Mouse (Mus musculus): ENCODE measurements around the gene Cdk2. TPM values are rescaled to one million over a fixed set of nuclear protein-coding genes. Genes with fewer than 3 reads are reported as not detected.

Gene Cdk2
- total RNA-seq, 2 experiments from 2014 or later = 2.0 to 2.4 TPM

DNA sequence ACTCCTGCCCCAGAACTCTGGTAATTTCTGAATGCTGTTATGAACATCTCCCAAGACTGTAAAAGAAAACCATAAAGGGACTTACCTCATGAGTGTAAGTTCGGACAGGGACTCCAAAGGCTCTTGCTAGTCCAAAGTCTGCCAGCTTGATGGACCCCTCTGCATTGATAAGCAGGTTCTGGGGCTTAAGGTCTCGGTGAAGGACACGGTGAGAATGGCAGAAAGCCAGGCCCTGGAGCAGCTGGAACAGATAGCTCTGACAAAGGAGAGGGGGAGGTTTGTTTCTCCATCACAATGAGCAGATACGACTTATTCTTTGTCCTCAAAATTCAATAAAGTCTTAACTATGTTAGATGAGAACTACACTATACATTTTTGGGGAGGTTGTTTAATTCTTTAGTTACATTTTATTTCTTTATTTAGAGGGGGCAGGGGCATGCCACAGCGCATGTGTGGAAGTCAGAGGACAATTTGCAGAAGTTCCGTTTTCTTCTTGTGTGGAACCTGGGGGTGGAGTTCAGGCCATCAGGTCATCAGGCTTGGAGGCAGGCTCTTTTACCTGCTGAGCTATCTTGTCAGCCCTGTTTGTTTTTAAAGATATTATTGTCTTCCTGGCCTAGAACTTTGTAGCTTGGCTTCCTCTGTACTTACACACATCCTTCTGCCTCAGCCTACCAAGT is 2.4 kb downstream of the Cdk2 start:
- DNase-seq = no peak

- DNase-seq = no peak
Measured at GRCm38 (mm10) chr10:128700712-128701111, 4.1 kb downstream of the Cdk2 start.

DNA sequence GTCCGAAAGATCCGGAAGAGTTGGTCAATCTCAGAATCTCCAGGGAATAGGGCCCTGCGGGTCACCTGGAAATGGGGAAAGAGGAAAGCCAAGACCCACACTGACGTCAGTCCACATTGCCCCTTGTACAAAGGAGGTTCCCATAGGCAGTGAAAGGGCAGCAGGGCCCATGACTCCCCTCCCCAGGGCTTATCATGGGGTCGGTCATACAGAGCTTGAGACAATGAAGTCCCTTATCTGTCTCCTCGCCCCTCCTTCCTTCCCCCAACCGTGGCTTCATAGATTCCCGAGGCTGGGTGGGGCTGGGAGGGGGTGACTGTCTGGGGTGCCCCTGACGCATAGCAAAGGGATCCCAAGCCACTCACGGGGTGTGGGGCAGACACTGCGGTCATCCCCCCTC is 5.2 kb downstream of the Cdk2 start:
- DNase-seq = no peak

GRCm38 (mm10) chr10:128699006-128699405 is 5.8 kb downstream of the Cdk2 start:
- DNase-seq = no peak

DNA sequence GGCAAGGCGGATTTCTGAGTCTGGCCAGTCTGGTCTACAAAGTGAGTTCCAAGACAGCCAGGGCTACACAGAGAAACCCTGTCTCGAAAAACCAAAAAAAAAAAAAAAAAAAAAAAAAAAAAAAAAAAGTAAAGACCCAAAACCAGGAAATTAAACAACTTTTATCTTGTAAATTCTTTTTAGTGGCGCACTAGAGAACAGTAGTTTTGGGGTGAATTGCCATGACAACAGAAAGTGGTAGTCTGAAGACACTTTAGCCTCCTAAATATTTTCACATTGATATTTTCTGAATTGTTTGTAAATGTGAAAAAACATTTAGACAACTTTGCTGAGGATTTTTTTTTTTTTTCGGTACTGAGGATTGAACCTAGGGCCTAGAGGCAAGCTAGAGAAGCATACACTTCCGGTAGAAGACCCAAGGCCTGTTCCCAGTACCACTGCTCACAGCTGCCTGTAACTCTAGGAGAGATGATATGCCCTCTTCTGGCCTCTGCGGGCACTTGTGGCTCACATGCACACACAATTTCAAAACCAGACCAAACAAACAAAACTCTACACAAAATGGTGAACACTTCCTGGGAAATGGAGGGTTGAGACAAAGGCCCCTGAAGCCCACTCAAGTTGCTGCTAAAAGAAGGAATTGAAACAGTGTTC is 7.6 kb downstream of the Cdk2 start:
- no peak for DNase-seq

GRCm38 (mm10) chr10:128695992-128696807 is 8.6 kb downstream of the Cdk2 start, which contains the start of gene Rab5b:
TSS of gene Rab5b (minus strand) at chr10:128696264.
- peak; percentile 98 to 99 for DNase-seq

DNA sequence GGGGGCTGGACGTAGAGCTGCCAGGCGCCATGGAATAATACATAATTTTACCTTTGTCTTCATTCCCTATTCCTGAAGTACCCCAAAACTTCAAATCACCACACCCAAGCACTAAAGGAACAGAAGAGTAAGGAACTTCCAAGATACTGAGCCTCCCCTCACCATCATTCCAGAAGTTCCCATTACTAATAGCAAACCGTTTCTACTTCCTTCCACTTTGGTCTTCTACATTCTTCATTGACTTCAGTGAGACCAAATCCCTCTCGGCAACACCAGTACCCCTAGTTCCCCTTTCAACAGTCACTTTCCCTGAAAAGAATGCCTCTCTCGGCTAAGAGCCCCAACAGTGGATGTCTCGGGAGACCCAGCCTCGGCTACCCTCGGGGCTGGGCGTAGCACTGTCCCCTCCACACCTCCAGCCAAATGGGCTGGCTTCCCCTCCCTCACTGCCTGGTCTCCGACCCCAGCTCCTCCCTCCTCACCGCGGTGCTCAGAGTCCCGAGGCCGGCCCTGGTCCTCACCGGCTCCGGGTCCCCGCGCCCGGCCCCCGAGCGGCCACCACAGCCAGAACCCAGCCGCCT is 9.3 kb downstream of the Cdk2 start:
- DNase-seq = no peak

- no peak for DNase-seq
Measured at GRCm38 (mm10) chr10:128674469-128675008, 30.3 kb downstream of the Cdk2 start.

DNA sequence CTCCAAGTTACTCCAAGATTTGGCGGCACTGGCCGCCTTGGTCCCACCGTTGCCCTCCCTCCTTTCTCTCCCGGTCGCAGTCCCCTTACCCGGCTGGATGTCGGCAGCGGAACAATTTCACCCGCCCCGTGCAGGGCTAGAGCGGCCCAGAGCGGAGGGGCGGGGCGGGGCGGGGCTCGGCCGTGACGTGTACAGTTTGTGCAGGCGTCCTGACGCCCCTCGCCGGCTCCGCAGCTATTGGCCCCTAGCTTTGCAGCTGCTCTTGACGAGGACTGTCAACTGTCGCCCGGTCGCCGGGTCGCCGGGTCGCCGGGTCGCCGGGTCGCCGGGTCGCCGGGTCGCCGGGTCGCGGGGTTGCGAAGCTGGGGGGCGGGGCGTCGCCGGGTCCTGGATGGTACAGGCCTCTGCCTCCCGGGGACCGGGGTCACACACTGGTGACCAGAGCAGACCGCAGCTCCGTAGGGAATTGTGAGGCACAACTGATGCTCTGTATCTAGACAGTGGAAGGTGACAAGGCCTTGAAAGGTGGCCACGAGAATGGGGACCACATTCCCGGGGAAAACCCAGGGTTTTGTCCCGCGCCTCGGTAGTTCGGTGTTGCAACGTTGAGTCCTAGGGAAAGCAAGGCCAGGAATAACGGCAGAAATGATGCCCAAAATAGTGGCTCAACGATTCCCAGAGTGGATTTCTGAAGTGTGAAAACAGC is 30.9 kb downstream of the Cdk2 start, which contains the start of gene Suox:
TSS of gene Suox (minus strand) at position 311 of the 706 bp plus-strand sequence.
- peak; percentile 78 for DNase-seq

DNA sequence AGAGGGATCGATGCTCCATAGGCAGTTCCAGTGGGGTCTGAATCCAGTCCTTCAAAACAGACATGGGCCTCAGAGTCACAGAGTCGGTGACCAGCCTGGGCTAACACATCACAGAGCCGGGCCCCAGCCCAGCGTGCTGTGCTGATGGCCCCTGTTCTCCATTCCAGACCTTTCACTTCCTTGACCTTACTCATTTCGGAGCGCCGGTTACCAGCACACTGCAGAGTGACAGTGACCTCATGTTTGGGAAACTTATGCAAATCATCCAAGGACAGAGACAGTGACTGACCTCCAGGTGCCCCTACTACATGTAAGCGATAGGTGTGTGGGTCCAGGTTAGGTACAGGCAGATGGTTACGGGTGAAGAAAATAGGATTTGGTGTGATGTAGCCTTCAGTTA is 33.7 kb downstream of the Cdk2 start:
- no peak for DNase-seq

DNA sequence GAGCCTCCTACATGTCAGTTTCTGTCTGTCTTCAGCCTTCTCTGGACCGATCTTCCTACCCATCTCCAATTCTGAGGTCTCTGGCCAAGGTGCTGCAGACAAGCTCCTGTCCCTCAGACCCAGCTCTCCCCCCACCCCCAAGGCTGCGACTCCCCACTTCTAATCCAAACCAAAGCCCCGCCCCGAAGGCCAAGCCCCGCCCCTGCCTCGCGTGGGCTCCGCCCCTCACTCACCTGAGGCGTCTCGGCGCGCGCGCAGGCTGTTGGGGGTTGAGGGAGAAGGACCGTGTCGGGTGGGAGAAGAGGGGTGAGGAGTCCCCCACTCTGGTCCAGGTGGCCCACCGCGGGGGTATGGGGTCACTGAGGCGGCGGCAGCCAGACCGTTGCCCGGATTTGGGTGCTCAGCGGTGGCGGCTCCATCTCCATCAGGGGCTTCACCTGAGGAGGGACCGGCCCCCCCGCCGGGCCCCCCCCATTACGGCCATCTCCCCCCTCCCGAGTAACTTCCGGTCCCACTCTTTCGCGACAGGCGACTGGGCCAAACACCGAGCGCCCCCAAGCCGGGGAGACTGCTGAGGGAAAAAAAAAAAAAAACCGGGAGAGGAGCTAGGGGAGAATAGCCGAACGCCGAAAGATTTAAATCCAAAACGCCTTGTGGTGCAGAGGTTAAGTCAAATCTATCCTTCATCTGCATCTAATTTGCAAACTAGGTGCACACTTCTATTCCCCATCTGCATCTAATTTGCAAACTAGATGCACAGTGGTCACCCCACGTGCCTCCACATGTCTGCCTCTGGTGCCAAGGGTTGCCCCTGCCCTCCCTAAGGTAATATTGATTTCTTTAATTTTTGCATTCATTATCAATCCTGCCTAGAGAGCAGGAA is 35.8 kb downstream of the Cdk2 start:
- DNase-seq = peak; percentile 64 to 65

DNA sequence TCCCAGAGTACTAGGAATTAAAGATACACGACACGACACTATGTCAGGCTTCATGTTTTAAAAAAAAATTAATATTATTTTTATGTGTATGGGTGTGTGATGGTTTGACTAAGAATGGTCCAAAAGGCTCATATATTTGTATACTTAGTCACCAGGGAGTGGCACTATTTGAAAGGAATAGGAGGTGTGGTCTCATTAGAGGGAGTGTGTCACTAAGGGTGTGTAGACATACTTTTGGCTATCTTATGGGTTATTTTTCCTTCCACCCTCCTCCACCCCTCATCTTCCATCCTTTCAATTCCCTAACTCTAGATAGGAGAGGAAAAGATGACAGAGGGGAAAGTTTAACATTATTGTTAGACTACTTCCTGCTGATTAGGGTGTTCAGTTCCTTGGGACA is 39.0 kb downstream of the Cdk2 start:
- DNase-seq = no peak

GRCm38 (mm10) chr10:128665307-128665706 is 39.5 kb downstream of the Cdk2 start:
- DNase-seq = no peak

DNA sequence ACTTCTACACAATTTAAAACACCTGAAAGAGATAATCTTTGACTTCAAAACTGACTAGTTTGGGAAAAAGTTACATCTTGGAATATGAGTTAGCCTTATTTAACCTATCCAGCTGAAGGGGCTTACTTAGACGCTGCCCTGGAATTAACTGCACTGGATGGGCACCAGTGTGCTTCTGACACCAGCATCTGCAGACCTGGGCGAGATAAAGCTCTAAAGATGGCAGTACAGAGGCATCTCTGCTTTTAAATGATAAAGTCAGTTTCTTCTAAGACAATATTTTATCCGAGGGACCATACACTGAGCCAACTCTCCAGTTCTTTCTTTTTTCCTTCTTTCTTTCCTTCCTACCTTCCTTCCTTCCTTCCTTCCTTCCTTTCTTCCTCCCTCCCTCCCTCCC is 40.0 kb downstream of the Cdk2 start:
- no peak for DNase-seq

DNA sequence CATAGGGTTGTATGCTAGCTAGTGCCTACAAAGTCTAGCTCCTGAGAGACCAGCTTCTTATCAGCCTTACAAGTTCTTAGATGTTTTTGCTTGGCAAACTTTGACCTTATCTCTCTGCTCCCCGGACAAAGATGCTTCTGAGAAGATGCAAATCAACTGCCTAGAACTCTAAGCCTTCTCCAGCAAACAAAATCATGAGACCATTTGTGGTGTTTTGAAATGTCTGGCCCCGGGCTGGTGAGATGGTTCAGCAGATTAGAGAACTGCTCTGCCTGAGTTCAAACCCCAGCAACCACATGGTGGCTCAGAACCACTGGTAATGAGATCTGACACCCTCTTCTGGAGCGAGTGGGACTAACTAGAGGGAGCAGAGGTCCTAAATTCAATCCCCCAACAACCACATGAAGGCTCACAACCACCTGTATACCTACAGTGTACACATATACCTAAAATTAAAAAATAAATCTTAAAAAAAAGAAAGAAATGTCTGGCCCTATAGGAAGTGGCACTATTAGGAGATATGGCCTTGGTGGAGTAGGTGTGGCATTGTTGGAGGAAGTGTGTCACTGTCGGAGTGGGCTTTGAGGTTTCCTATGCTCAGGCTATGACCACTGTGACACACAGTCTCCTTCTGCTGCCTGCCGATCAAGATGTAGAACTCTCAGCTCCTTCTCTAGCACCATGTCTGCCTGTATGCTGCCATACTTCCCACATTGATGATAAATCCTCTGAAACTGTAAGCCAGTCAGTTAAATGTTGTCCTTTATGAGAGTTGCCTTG is 41.2 kb downstream of the Cdk2 start:
- no peak for DNase-seq

DNA sequence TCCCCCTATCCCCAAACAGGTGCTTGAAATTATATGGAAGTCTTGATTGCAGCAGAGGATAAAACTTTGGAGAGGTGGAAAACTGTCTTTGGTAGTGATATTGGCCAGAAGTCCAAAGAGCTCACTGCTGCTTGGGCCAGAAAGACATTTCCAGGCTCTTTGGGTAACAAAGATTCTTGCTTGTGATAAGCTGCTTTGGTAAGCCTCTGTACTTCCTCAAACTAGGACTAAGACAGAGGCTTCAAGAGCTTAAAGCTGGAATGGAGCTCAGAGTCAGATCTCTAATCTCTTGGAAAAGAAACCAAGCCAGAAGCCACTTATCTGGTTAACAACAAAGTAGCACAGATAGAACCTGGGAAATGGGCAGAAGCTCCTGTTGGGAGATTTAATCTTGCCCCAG is 42.4 kb downstream of the Cdk2 start:
- DNase-seq = no peak

- no peak for DNase-seq
Measured at GRCm38 (mm10) chr10:128659490-128659889, 45.3 kb downstream of the Cdk2 start.

DNA sequence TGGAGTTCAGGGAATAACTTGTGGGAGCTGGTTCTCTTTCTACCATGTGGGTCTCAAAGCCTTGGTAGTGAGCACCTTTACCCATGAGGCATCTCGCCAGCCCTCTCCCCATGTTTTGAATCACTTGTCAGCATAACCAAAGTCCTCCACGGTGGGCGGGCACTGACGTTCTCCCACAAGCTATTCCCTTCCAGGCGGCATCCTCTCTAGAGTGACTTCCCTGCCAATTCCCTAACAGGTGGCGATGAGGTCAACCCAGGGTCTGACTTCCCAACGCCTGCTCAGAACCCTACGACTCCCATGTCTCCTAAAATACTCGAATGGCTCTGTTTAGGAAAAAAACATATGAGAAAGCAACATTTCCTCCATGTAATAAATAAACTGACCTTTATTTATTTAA is 47.0 kb downstream of the Cdk2 start:
- DNase-seq = no peak

DNA sequence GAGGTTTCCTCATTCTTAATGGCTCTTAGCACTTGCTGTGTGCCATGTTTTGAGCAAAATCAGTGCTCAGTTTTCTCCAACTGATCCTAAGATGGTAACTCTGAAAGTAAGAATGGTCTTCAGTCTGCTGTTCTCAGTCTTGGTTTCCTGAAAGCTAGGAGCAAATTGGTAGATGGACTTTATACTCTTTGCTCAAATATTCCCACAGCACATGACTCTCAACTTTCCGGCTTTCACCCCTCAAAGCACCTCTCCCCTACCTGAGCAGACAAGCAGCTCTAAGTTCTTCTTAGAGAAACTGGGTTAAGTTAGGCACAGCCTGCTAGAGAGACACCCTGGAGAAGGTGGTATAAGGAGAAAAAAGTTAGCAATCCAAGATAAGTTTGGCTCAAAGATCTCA is 48.1 kb downstream of the Cdk2 start:
- DNase-seq = no peak

- no peak for DNase-seq
Measured at GRCm38 (mm10) chr10:128655254-128655653, 49.6 kb downstream of the Cdk2 start.
